Mouse (Mus musculus) CH12.LX (cell line): ENCODE data around the gene 1700012B09Rik.

Experiments used
- CTCF ChIP-seq, 2 experiments: IDR thresholded peaks in 1 of 2; conservative IDR thresholded peaks in 1 of 2; 2 replicates each; pipeline ENCODE4 v1.5.1; 2011 to 2012; ENCODE audit warnings: low read depth in 2 of 2, low read length in 2 of 2, improper control_type of control experiment in 1 of 2, inconsistent platforms in 1 of 2, mild to moderate bottlenecking in 1 of 2, moderate library complexity in 1 of 2
- GABPA ChIP-seq: IDR thresholded peaks from 2 replicates; pipeline ENCODE4 v1.6.1; 2012; ENCODE audit warnings: low read depth, low read length, improper control_type of control experiment, inconsistent platforms; ENCODE audit not compliant: insufficient replicate concordance
- HCFC1 ChIP-seq: IDR thresholded peaks from 2 replicates; pipeline ENCODE4 v1.6.1; 2012; ENCODE audit warnings: low read depth, mild to moderate bottlenecking, inconsistent platforms, low read length, improper control_type of control experiment
- KAT2A ChIP-seq: IDR thresholded peaks from 2 replicates; pipeline ENCODE4 v1.6.1; 2012; ENCODE audit warnings: low read length, improper control_type of control experiment, inconsistent platforms; ENCODE audit not compliant: insufficient replicate concordance
- MAFK ChIP-seq: IDR thresholded peaks from 2 replicates; pipeline ENCODE4 v1.6.1; 2011; ENCODE audit warnings: low read length, improper control_type of control experiment; ENCODE audit not compliant: insufficient replicate concordance
- MAZ ChIP-seq: IDR thresholded peaks from 2 replicates; pipeline ENCODE4 v1.6.1; 2012; ENCODE audit warnings: low read depth, mild to moderate bottlenecking, inconsistent platforms, low read length, improper control_type of control experiment, moderate library complexity
- NELFE ChIP-seq: IDR thresholded peaks from 2 replicates; pipeline ENCODE4 v1.6.1; 2011; ENCODE audit warnings: low read depth, low read length, improper control_type of control experiment
- NRF1 ChIP-seq: IDR thresholded peaks from 2 replicates; pipeline ENCODE4 v1.6.1; 2014; ENCODE audit warnings: low read depth, mild to moderate bottlenecking, inconsistent platforms, low read length, improper control_type of control experiment, moderate library complexity
- POLR2A ChIP-seq: IDR thresholded peaks from 2 replicates; pipeline ENCODE4 v1.6.1; 2011; ENCODE audit warnings: low read depth, mild to moderate bottlenecking, improper control_type of control experiment, low read length
- TBP ChIP-seq: conservative IDR thresholded peaks from 2 replicates; pipeline ENCODE4 v1.6.1; 2011; ENCODE audit warnings: low read depth, low read length, improper control_type of control experiment
- UBTF ChIP-seq: IDR thresholded peaks from 2 replicates; pipeline ENCODE4 v1.6.1; 2012; ENCODE audit warnings: low read depth, mild to moderate bottlenecking, inconsistent platforms, low read length, improper control_type of control experiment, moderate library complexity
- USF2 ChIP-seq: conservative IDR thresholded peaks from 2 replicates; pipeline ENCODE4 v1.6.1; 2011; ENCODE audit warnings: low read depth, low read length, improper control_type of control experiment
- ZC3H11A ChIP-seq: IDR thresholded peaks from 2 replicates; pipeline ENCODE4 v1.6.1; 2012; ENCODE audit warnings: low read depth, mild to moderate bottlenecking, inconsistent platforms, low read length, improper control_type of control experiment
- ZMIZ1 ChIP-seq: IDR thresholded peaks from 2 replicates; pipeline ENCODE4 v1.6.1; 2012; ENCODE audit warnings: low read depth, mild to moderate bottlenecking, inconsistent platforms, low read length, improper control_type of control experiment

- no peak for TF ChIP-seq CTCF (conservative IDR thresholded peaks at IDR 0.05 in 1 of 2, IDR thresholded peaks at IDR 0.05 in 1 of 2; ENCODE audit: low read depth in 2 of 2, low read length in 2 of 2)
- TF ChIP-seq ZC3H11A: no peak
- TF ChIP-seq NELFE: no peak
- no peak for TF ChIP-seq ZMIZ1
- no peak for TF ChIP-seq TBP
- TF ChIP-seq HCFC1: no peak
- TF ChIP-seq USF2: no peak
- TF ChIP-seq NRF1: no peak
- TF ChIP-seq POLR2A: no peak
- no peak for TF ChIP-seq MAFK
- TF ChIP-seq UBTF: no peak
- TF ChIP-seq GABPA: no peak
- no peak for TF ChIP-seq MAZ
- no peak for TF ChIP-seq KAT2A
Measured at GRCm38 (mm10) chr9:14754469-14754868, 16.4 kb downstream of the 1700012B09Rik start.
